Mouse (Mus musculus) MEL (cell line): ENCODE measurements around the gene Spem2. TPM values are rescaled to one million over a fixed set of nuclear protein-coding genes. Genes with fewer than 3 reads are reported as not detected.
A peak's percentile ranks its signal among the peaks of the same experiment; 100 is the strongest.

Experiments used
- DNase-seq: peaks from one replicate; pipeline ENCODE4 v3.0.0; 2011; ENCODE audit warnings: low read depth, low spot score
- H3K27ac ChIP-seq: 2 replicates; pipeline ENCODE4 v1.5.1; 2012; ENCODE audit warnings: low read depth, mild to moderate bottlenecking, control low read depth, low read length, moderate library complexity; ENCODE audit not compliant: control insufficient read depth
- H3K27me3 ChIP-seq, 2 experiments: fragments of 150-350 bp in 1 of 2; sonication (generic) in 1 of 2; 2 replicates each; pipeline ENCODE4 v1.6.1; 2012; ENCODE audit warnings: low read length in 2 of 2, mild to moderate bottlenecking in 2 of 2, improper control_type of control experiment in 1 of 2, moderate library complexity in 1 of 2; ENCODE audit not compliant: insufficient read depth in 2 of 2, control insufficient read depth in 1 of 2
- H3K36me3 ChIP-seq, 2 experiments: 2 replicates each; pipeline ENCODE4 v1.6.1; 2012 to 2014; ENCODE audit warnings: low read length in 2 of 2, improper control_type of control experiment in 1 of 2, inconsistent platforms in 1 of 2, mild to moderate bottlenecking in 1 of 2; ENCODE audit not compliant: insufficient read depth in 2 of 2, control insufficient read depth in 1 of 2
- H3K4me1 ChIP-seq, 2 experiments: fragments of 150-350 bp in 1 of 2; sonication (generic) in 1 of 2; 2 replicates each; pipeline ENCODE4 v1.6.1; 2012; ENCODE audit warnings: low read length in 2 of 2, improper control_type of control experiment in 1 of 2, mild to moderate bottlenecking in 1 of 2; ENCODE audit not compliant: insufficient read depth in 2 of 2, control insufficient read depth in 1 of 2
- H3K4me3 ChIP-seq, 2 experiments: fragments of 150-350 bp in 1 of 2; sonication (generic) in 1 of 2; 2 replicates each; pipeline ENCODE4 v1.5.1; 2012; ENCODE audit warnings: low read depth in 2 of 2, low read length in 2 of 2, mild to moderate bottlenecking in 2 of 2, moderate library complexity in 2 of 2, control low read depth in 1 of 2, improper control_type of control experiment in 1 of 2; ENCODE audit not compliant: control insufficient read depth in 1 of 2, insufficient read depth in 1 of 2
- H3K79me2 ChIP-seq: 2 replicates; pipeline ENCODE4 v1.6.1; 2012; ENCODE audit warnings: mild to moderate bottlenecking, low read length, moderate library complexity; ENCODE audit not compliant: control insufficient read depth, poor library complexity, insufficient read depth
- H3K9ac ChIP-seq: 2 replicates; pipeline ENCODE4 v1.6.1; 2012; ENCODE audit warnings: low read depth, mild to moderate bottlenecking, control low read depth, low read length, moderate library complexity; ENCODE audit not compliant: control insufficient read depth, poor library complexity, severe bottlenecking
- H3K9me3 ChIP-seq: fragments of 150-350 bp; sonication (generic); replicated peaks from 2 replicates; pipeline ENCODE4 v1.6.1; 2012; ENCODE audit warnings: mild to moderate bottlenecking, low read length, improper control_type of control experiment, moderate library complexity; ENCODE audit not compliant: insufficient read depth
- BHLHE40 ChIP-seq: IDR thresholded peaks from 2 replicates; pipeline ENCODE4 v1.6.1; 2012; ENCODE audit warnings: low read depth, mild to moderate bottlenecking, inconsistent platforms, low read length, improper control_type of control experiment, borderline replicate concordance
- CHD1 ChIP-seq: IDR thresholded peaks from 2 replicates; pipeline ENCODE4 v1.6.1; 2012; ENCODE audit warnings: low read depth, mild to moderate bottlenecking, inconsistent platforms, low read length, improper control_type of control experiment
- CTCF ChIP-seq, 3 experiments: IDR thresholded peaks in 2 of 3; conservative IDR thresholded peaks in 1 of 3; 2 replicates each; pipeline ENCODE4 v1.5.1; 2011 to 2012; ENCODE audit warnings: low read length in 3 of 3, low read depth in 2 of 3, mild to moderate bottlenecking in 2 of 3, improper control_type of control experiment in 1 of 3, inconsistent platforms in 1 of 3, mixed read lengths in 1 of 3, moderate library complexity in 1 of 3; ENCODE audit not compliant: control insufficient read depth in 1 of 3, insufficient read depth in 1 of 3, poor library complexity in 1 of 3, severe bottlenecking in 1 of 3
- ELF1 ChIP-seq: IDR thresholded peaks from 2 replicates; pipeline ENCODE4 v1.6.1; 2014; ENCODE audit warnings: low read depth, mild to moderate bottlenecking, inconsistent platforms, low read length, improper control_type of control experiment, moderate library complexity
- HCFC1 ChIP-seq: IDR thresholded peaks from 2 replicates; pipeline ENCODE4 v1.6.1; 2012; ENCODE audit warnings: low read depth, mild to moderate bottlenecking, inconsistent platforms, low read length, improper control_type of control experiment, moderate library complexity
- JUND ChIP-seq: IDR thresholded peaks from 2 replicates; pipeline ENCODE4 v1.6.1; 2011; ENCODE audit warnings: low read depth, mild to moderate bottlenecking, improper control_type of control experiment, low read length
- MAX ChIP-seq: IDR thresholded peaks from 2 replicates; pipeline ENCODE4 v1.6.1; 2011; ENCODE audit warnings: low read length, improper control_type of control experiment
- MAZ ChIP-seq: IDR thresholded peaks from 2 replicates; pipeline ENCODE4 v1.6.1; 2012; ENCODE audit warnings: low read depth, mild to moderate bottlenecking, inconsistent platforms, low read length, improper control_type of control experiment
- MEF2A ChIP-seq: IDR thresholded peaks from 2 replicates; pipeline ENCODE4 v1.6.1; 2014; ENCODE audit warnings: low read depth, mild to moderate bottlenecking, inconsistent platforms, low read length, improper control_type of control experiment; ENCODE audit not compliant: poor library complexity, insufficient replicate concordance, severe bottlenecking; ENCODE audit errors: extremely low read depth
- NELFE ChIP-seq: IDR thresholded peaks from 2 replicates; pipeline ENCODE4 v1.6.1; 2011; ENCODE audit warnings: low read depth, low read length, improper control_type of control experiment
- POLR2AphosphoS2 ChIP-seq: IDR thresholded peaks from 2 replicates; pipeline ENCODE4 v1.6.1; 2011; ENCODE audit warnings: low read length, improper control_type of control experiment
- POLR2AphosphoS5 ChIP-seq: IDR thresholded peaks from 2 replicates; pipeline ENCODE4 v1.6.1; 2012; ENCODE audit warnings: low read depth, borderline replicate concordance, mild to moderate bottlenecking, inconsistent platforms, low read length, moderate library complexity, mixed read lengths
- RCOR1 ChIP-seq: IDR thresholded peaks from 2 replicates; pipeline ENCODE4 v1.6.1; 2012; ENCODE audit warnings: low read depth, mild to moderate bottlenecking, inconsistent platforms, low read length, improper control_type of control experiment
- SIN3A ChIP-seq: IDR thresholded peaks from 2 replicates; pipeline ENCODE4 v1.6.1; 2012; ENCODE audit warnings: low read length, improper control_type of control experiment, inconsistent platforms
- SMC3 ChIP-seq: IDR thresholded peaks from 2 replicates; pipeline ENCODE4 v1.6.1; 2011; ENCODE audit warnings: low read depth, low read length, improper control_type of control experiment
- TAL1 ChIP-seq: IDR thresholded peaks from 2 replicates; pipeline ENCODE4 v1.6.1; 2012; ENCODE audit warnings: mild to moderate bottlenecking, inconsistent platforms, low read length, moderate library complexity, mixed read lengths
- TBP ChIP-seq: IDR thresholded peaks from 2 replicates; pipeline ENCODE4 v1.8.0; 2011; ENCODE audit warnings: low read depth, low read length, improper control_type of control experiment
- UBTF ChIP-seq: IDR thresholded peaks from 2 replicates; pipeline ENCODE4 v1.6.1; 2012; ENCODE audit warnings: low read depth, mild to moderate bottlenecking, inconsistent platforms, low read length, improper control_type of control experiment, moderate library complexity, borderline replicate concordance; ENCODE audit not compliant: insufficient read depth
- USF1 ChIP-seq: IDR thresholded peaks from 2 replicates; pipeline ENCODE4 v1.6.1; 2014; ENCODE audit warnings: low read depth, mild to moderate bottlenecking, inconsistent platforms, low read length, improper control_type of control experiment, moderate library complexity
- USF2 ChIP-seq, 2 experiments: IDR thresholded peaks; 2 replicates each; pipeline ENCODE4 v1.6.1; 2011 to 2012; ENCODE audit warnings: improper control_type of control experiment in 2 of 2, low read length in 2 of 2, borderline replicate concordance in 1 of 2, inconsistent platforms in 1 of 2, low read depth in 1 of 2, mild to moderate bottlenecking in 1 of 2; ENCODE audit not compliant: insufficient read depth in 1 of 2
- ZC3H11A ChIP-seq: IDR thresholded peaks from 2 replicates; pipeline ENCODE4 v1.6.1; 2012; ENCODE audit warnings: low read depth, mild to moderate bottlenecking, inconsistent platforms, low read length, improper control_type of control experiment
- ZNF384 ChIP-seq: IDR thresholded peaks from 2 replicates; pipeline ENCODE4 v1.6.1; 2012; ENCODE audit warnings: low read depth, mild to moderate bottlenecking, inconsistent platforms, low read length, improper control_type of control experiment
- polyA plus RNA-seq, 2 experiments: library from polyadenylated mRNA; stranded (reverse) in 1 of 2; unstranded in 1 of 2; fragments of >175 nt in 1 of 2; fragments of >200 nt in 1 of 2; gene quantifications; 2 replicates each; pipeline versions ENCODE4 v1.2.1 to v1.2.4; 2012; ENCODE audit warnings: low replicate concordance in 2 of 2, low read depth in 1 of 2; ENCODE audit not compliant: insufficient read length in 2 of 2, insufficient read depth in 1 of 2, missing spikeins in 1 of 2
- total RNA-seq: library from RNA; depleted of rRNA; stranded (reverse); fragments of 300-350 nt; gene quantifications from 2 replicates; pipeline ENCODE4 v1.2.3, GENCODE M21; 2012

Gene Spem2
- total and polyA plus RNA-seq, 3 experiments, result not detected

GRCm38 (mm10) chr11:69802648-69803105 lies 15.6 kb downstream of the Spem2 start (continued):
- TF ChIP-seq POLR2AphosphoS5 (no peak), RCOR1 (no peak), MAX (0 out of 2 replicates have a peak, but pooled peaks have one; percentile 18), UBTF (peak; percentile 92; the same call in 1 of the 2 replicates), USF1 (no peak), CHD1 (no peak), ZC3H11A (no peak), ZNF384 (no peak), MEF2A (no peak), HCFC1 (peak; percentile 63; the same call in 1 of the 2 replicates), BHLHE40 (no peak), TAL1 (no peak), JUND (no peak), SMC3 (no peak), CTCF (IDR thresholded peaks at IDR 0.05 in 2 of 3, conservative IDR thresholded peaks at IDR 0.05 in 1 of 3; ENCODE audit: control insufficient read depth in 1 of 3, insufficient read depth in 1 of 3, low read depth in 2 of 3, low read length in 3 of 3, poor library complexity in 1 of 3, severe bottlenecking in 1 of 3) (no peak), SIN3A (peak; percentile 35; the same call in 1 of the 2 replicates), POLR2AphosphoS2 (peak; percentile 73)

DNA sequence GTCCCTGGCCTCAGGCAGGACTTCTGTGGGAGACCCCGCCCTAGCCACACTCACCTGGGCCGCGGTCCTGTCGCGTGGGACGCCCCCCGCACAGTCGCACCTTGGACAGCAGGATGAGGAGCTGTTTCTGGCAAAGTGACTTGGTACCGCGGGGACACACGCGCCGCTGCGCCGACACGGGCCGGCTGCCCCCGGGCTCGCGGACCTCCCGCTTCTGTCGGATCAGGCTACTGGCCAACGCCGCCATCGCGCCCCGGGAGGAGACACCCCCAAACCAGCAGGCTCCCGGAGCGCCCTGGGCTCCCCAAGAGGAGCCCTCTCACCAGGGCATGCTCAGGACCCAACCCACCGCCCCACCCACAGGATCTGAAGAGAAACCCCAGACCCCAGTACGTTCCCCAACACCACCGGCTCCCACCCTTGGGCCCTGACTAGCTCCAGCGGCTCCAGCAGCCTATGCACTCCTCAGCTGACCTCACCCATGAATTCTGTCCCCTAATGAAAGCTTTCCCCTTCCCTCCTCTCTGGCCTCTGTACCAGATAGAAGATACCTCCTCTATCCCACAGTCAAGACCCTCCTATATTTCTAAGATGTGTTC lies 16.8 kb downstream of the Spem2 start, which contains the start of gene Fgf11:
Gene Fgf11 (minus strand): TSS at position 479 of the 599 bp plus-strand sequence.
- Histone ChIP-seq H3K79me2 (peaks cover 8% of the 10 kb centered on the region; the same call in 1 of the 2 replicates), H3K4me1 (peaks cover 5 to 19% of the 10 kb centered on the region in 2 experiments; a peak in 3 of 4 replicates), H3K9ac (peak within 1 kb of the TSS; percentile 77), H3K4me3 (peak within 1 kb of the TSS; percentile 70 to 89), H3K27ac (peak within 1 kb of the TSS; percentile 74), H3K36me3 (peaks cover 0 to 8% of the 10 kb centered on the region in 2 experiments; a peak in 2 of 4 replicates), H3K27me3 (no peaks in the 10 kb centered on the region), H3K9me3 (no peaks in the 10 kb centered on the region)
- TF ChIP-seq MAZ, result 0 out of 2 replicates have a peak, but pooled peaks have one; percentile 6
- TF ChIP-seq NELFE, result peak; percentile 12; the same call in 1 of the 2 replicates
- no peak for TF ChIP-seq TBP
- no peak for TF ChIP-seq USF2 (IDR thresholded peaks at IDR 0.05; ENCODE audit: borderline replicate concordance in 1 of 2, insufficient read depth in 1 of 2, low read depth in 1 of 2, low read length in 2 of 2)
- no peak for TF ChIP-seq USF1
- TF ChIP-seq ELF1, result no peak
- no peak for DNase-seq
